Mouse (Mus musculus) MEL-GATA-1-ER (cell line): Measurements from ENCODE around the gene Ehmt2.
"Not testable (repeated sequence)": the region's sequence is repeated elsewhere in the genome, so short reads cannot be mapped to it uniquely, and the experiment has no call there.

ENCODE experiments used
- DNase-seq: peaks from one replicate; pipeline ENCODE4 v3.0.0-alpha.2; 2012; ENCODE audit warnings: low read depth; ENCODE audit errors: extremely low read depth

Gene Ehmt2

GRCm38 (mm10) chr17:34953258-34953657 is 55.0 kb downstream of the Ehmt2 start:
- DNase-seq: no peak

GRCm38 (mm10) chr17:34953904-34954303 is 55.6 kb downstream of the Ehmt2 start:
- no peak for DNase-seq

DNA sequence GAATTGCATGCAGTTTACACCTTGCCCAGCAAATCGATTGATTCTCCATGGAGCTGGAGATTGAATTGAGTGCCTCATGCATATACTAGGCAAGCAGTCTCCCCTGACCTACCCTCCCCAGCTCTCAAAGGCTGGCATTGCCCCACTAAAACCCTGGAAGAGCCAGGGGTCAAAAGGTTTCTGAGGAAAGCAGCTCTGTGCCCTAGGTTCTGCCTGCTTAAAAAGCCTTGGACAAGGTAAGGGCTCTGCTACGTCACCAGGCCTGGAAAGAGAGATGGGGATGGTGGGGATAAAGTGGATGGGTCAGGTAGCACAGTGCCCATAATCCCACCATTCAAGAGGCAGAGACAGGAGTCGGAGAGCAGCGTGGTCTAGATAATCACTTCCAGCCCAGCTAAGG is 56.6 kb downstream of the Ehmt2 start:
- DNase-seq: no peak

DNA sequence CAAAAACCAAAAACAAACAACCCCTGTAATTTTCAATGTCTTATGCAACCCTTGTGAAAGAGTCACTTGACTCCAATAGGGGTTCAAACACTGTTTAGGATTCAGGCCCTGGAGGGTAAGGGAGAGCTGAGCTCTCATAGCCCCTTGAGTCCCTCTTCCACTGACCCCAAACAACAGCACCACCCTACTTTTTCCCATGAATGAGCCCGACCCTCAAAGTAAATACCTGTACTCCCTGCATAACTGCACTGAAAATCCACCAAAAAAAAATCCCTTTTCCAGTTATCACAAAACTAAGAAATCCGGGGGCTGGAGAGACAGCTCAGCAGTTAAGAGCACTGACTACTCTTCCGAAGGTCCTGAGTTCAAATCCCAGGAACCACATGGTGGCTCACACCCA is 57.6 kb downstream of the Ehmt2 start:
- DNase-seq: no peak

DNA sequence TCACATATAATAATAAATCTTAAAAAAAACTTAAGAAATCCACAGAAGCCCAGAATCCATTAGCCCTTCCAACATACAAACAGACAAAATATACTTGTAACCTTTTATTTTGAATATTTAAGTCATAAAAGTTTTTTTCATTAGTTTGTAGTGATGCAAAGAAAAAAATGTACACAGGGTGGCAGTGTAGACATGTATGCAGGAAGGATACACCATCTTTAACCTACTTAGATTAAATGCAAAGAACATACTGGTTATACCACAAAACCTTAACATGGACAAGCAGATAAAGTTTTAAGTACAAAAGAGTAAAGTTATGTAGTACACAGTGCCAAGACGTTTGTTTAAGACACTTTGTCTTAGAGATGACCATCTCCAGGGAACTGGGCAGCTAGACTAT is 58.1 kb downstream of the Ehmt2 start:
- no peak for DNase-seq

DNA sequence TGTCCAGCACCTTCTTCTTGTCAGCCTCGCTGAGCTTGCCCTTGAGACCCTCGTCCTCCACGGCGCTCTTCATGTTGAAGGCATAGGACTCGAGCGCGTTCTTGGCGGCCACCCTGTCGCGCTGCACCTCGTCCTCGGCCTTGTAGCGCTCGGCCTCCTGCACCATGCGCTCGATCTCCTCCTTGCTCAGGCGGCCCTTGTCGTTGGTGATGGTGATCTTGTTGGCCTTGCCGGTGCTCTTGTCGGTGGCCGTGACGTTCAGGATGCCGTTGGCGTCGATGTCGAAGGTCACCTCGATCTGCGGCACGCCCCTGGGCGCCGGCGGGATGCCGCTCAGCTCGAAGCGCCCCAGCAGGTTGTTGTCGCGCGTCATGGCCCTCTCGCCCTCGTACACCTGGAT is 59.0 kb downstream of the Ehmt2 start:
- DNase-seq: not testable (repeated sequence)

- DNase-seq: not testable (repeated sequence)
These were observed 59.7 kb downstream of the Ehmt2 start for GRCm38 (mm10) chr17:34957966-34958365.

GRCm38 (mm10) chr17:34958734-34959129 is 60.5 kb downstream of the Ehmt2 start:
- not testable (repeated sequence) for DNase-seq

GRCm38 (mm10) chr17:34959130-34959778 is 61.0 kb downstream of the Ehmt2 start, which contains the start of gene Hspa1b:
TSS of gene Hspa1b (minus strand) at chr17:34959238.
- not testable (repeated sequence) for DNase-seq

DNA sequence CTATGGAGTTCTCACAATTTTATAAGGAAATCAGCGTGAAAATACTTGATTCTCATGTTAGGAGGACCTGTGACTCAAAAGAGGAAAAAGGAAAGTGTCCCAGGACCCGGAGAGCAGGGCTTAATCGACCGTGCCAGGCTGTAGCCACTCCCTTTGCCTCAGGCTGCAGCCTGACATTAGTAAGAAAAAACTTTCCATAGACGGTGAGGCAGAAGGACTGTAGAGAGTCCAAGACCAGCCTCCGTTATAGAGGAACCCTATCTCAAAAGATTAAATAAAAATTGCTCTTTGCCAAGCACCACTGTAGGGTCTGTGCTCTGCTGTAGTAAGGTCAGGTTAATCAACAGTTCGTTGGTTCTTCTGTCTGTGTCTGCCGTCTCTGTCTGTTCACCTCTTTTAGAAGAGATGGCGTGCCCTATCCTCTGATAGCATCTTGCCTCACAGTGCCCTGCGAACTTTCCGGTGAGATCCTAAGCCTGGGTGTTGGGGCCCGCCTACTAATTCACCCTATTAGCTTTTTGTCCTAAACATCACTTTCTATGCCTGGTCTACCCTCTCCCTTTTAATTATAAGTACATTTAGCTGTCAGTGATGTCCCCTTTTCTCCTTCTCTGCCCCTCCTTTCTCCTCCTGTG is 61.7 kb downstream of the Ehmt2 start:
- no peak for DNase-seq

- DNase-seq: no peak
These were observed 62.6 kb downstream of the Ehmt2 start for GRCm38 (mm10) chr17:34960702-34961493.

GRCm38 (mm10) chr17:34962125-34962524 is 63.9 kb downstream of the Ehmt2 start:
- DNase-seq: no peak

GRCm38 (mm10) chr17:34962841-34963240 is 64.6 kb downstream of the Ehmt2 start:
- no peak for DNase-seq
